Mouse (Mus musculus) neural tube, embryonic 11.5 days (tissue): Measurements from ENCODE around the gene Gast. TPM values are rescaled to one million over a fixed set of nuclear protein-coding genes. Genes with fewer than 3 reads are reported as not detected.
"Not testable (repeated sequence)": the region's sequence is repeated elsewhere in the genome, so short reads cannot be mapped to it uniquely, and the experiment has no call there.

Source experiments
- ATAC-seq: fragments of 200-750 bp; cut with Nextera tagmentation; 2 replicates; pipeline ENCODE4 v1.8.0; 2017; ENCODE audit warnings: moderate number of reproducible peaks, mild to moderate bottlenecking, moderate TSS enrichment, moderate library complexity; ENCODE audit not compliant: insufficient read depth, low FRiP score, low TSS enrichment
- DNase-seq: peaks from one replicate; pipeline ENCODE4 v3.0.0-alpha.2; 2015; ENCODE audit warnings: low spot score
- H3K27ac ChIP-seq: fragments of 300-500 bp; sonication (generic); 2 replicates; pipeline ENCODE4 v1.5.1; 2014; ENCODE audit warnings: low read depth, mild to moderate bottlenecking, low read length
- H3K27me3 ChIP-seq: fragments of 300-500 bp; sonication (generic); 2 replicates; pipeline ENCODE4 v1.6.1; 2014; ENCODE audit warnings: mild to moderate bottlenecking, low read length, mixed read lengths; ENCODE audit not compliant: control insufficient read depth, insufficient read depth
- H3K36me3 ChIP-seq: fragments of 300-500 bp; sonication (generic); 2 replicates; pipeline ENCODE4 v1.6.1; 2014; ENCODE audit warnings: mild to moderate bottlenecking, low read length, moderate library complexity, mixed read lengths; ENCODE audit not compliant: control insufficient read depth, insufficient read depth
- H3K4me1 ChIP-seq: fragments of 300-500 bp; sonication (generic); 2 replicates; pipeline ENCODE4 v1.6.1; 2014; ENCODE audit warnings: low read length, mixed read lengths; ENCODE audit not compliant: control insufficient read depth, insufficient read depth
- H3K4me2 ChIP-seq: fragments of 300-500 bp; sonication (generic); 2 replicates; pipeline ENCODE4 v1.6.1; 2014; ENCODE audit warnings: low read depth, mild to moderate bottlenecking, moderate library complexity
- H3K4me3 ChIP-seq: fragments of 300-500 bp; sonication (generic); 2 replicates; pipeline ENCODE4 v1.5.1; 2014; ENCODE audit warnings: low read depth, low read length
- H3K9ac ChIP-seq: fragments of 300-500 bp; sonication (generic); 2 replicates; pipeline ENCODE4 v1.6.1; 2014; ENCODE audit warnings: mild to moderate bottlenecking, low read length
- H3K9me3 ChIP-seq: fragments of 300-500 bp; sonication (generic); 2 replicates; pipeline ENCODE4 v1.6.1; 2016; ENCODE audit warnings: low read length; ENCODE audit not compliant: control insufficient read depth
- WGBS: fragments of 180-500 bp; shearing (Covaris S2); extraction: QIAGEN DNeasy Blood & Tissue Kit; methylation state at CpG from one replicate; pipeline ENCODE4 v1.1.7; 2014; 5-methylcytosine and 5-hydroxymethylcytosine counted together
- polyA plus RNA-seq: library from polyadenylated mRNA; unstranded; fragments of >200 nt; fragmentation: Nextera tagmentation; extraction: Ambion mirVana; gene quantifications from 2 replicates; pipeline ENCODE4 v1.2.1, GENCODE M21; 2014

Gene Gast
- polyA plus RNA-seq, 1 experiment from 2014 or later: not detected

DNA sequence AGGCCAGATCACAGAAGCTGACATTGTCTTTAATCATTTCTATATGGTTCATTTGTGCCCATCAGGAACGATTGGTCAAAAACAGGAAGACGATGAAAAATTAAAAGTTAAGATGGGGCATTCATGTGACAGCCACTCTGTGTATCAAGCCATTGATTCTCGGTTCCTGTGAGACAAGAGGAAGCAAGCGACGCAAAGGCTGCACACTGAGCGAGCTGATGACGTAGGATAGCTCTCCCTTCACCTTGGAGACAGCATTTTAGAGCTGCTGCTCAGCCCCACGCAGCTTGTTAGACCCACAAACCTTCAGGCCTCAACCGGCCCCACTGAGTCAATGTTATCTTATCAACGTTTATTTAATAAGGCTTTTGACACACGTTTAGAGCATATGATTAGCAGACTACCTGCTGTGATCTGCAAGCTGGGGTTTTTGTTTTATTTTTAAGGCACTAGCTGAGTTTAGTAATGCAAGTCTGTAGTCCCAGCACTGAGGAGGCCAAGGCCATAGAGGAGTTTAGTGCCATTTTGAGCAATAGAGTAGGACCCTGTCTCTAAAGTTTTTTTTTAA lies 9.1 kb upstream of the Gast start:
- DNase-seq (no peak), ATAC-seq (no peak)
- Histone ChIP-seq H3K27me3 (no peaks in the 10 kb centered on the region), H3K9me3 (no peaks in the 10 kb centered on the region), H3K36me3 (peaks cover 6% of the 10 kb centered on the region), H3K4me2 (no peak overlapping the region), H3K9ac (no peak overlapping the region), H3K4me1 (no peaks in the 10 kb centered on the region; the same call in 1 of the 2 replicates), H3K4me3 (no peak overlapping the region), H3K27ac (no peak overlapping the region)
- WGBS: 78% methylated on average over 11 of the region's 11 CpGs

- Histone ChIP-seq H3K9me3 (no peaks in the 10 kb centered on the region), H3K4me3 (no peak overlapping the region), H3K9ac (no peak overlapping the region), H3K27me3 (no peaks in the 10 kb centered on the region), H3K4me2 (no peak overlapping the region), H3K36me3 (no peaks in the 10 kb centered on the region; the same call in none of the 2 replicates), H3K27ac (no peak overlapping the region), H3K4me1 (no peaks in the 10 kb centered on the region)
- DNase-seq (no peak), ATAC-seq (no peak)
- 68% methylated on average over 11 of the region's 11 CpGs for WGBS
These were observed 6.9 kb upstream of the Gast start for GRCm38 (mm10) chr11:100327316-100327715.

GRCm38 (mm10) chr11:100327761-100328160 lies 6.4 kb upstream of the Gast start:
- 85% methylated on average over 6 of the region's 6 CpGs for WGBS
- Histone ChIP-seq H3K27me3 (no peaks in the 10 kb centered on the region), H3K9me3 (no peaks in the 10 kb centered on the region), H3K4me3 (no peak overlapping the region), H3K4me2 (no peak overlapping the region), H3K4me1 (peaks cover 3% of the 10 kb centered on the region; the same call in 1 of the 2 replicates), H3K36me3 (no peaks in the 10 kb centered on the region; the same call in 1 of the 2 replicates), H3K27ac (no peak overlapping the region), H3K9ac (no peak overlapping the region)
- ATAC-seq (no peak), DNase-seq (no peak)

GRCm38 (mm10) chr11:100330235-100330634 lies 4.0 kb upstream of the Gast start:
- DNase-seq: no peak
- Histone ChIP-seq H3K9ac (no peak overlapping the region), H3K4me2 (no peak overlapping the region), H3K27me3 (no peaks in the 10 kb centered on the region), H3K36me3 (no peaks in the 10 kb centered on the region), H3K9me3 (no peaks in the 10 kb centered on the region), H3K27ac (no peak overlapping the region), H3K4me3 (no peak overlapping the region), H3K4me1 (peaks cover 3% of the 10 kb centered on the region; the same call in 1 of the 2 replicates)
- WGBS: 65% methylated on average over 16 of the region's 16 CpGs
- no peak for ATAC-seq

- not testable (repeated sequence) for H3K4me2 ChIP-seq, H3K9ac ChIP-seq, H3K27me3 ChIP-seq, H3K4me3 ChIP-seq, H3K27ac ChIP-seq, DNase-seq, H3K9me3 ChIP-seq, H3K4me1 ChIP-seq, H3K36me3 ChIP-seq, ATAC-seq
- WGBS: 66% methylated on average over 8 of the region's 8 CpGs
These were observed 3.3 kb upstream of the Gast start for GRCm38 (mm10) chr11:100330816-100331375.

- no peaks in the 10 kb centered on the region for H3K36me3 ChIP-seq
- no peaks in the 10 kb centered on the region for H3K27me3 ChIP-seq
- H3K4me1 ChIP-seq: peaks cover 3% of the 10 kb centered on the region; the same call in 1 of the 2 replicates
- ATAC-seq (no peak), DNase-seq (no peak)
- H3K9ac ChIP-seq: no peak overlapping the region
- no peaks in the 10 kb centered on the region for H3K9me3 ChIP-seq
- H3K4me2 ChIP-seq: no peak overlapping the region
- whole genome bisulfite sequencing: 66% methylated on average over 9 of the region's 9 CpGs
- no peak overlapping the region for H3K4me3 ChIP-seq
- H3K27ac ChIP-seq: 0 out of 2 replicates have a peak overlapping the region, but pooled peaks have one; percentile 44
These were observed 1.3 kb upstream of the Gast start for GRCm38 (mm10) chr11:100332766-100333515.

- ATAC-seq (no peak), DNase-seq (peak; percentile 48)
- Histone ChIP-seq H3K27me3 (no peaks in the 10 kb centered on the region), H3K36me3 (no peaks in the 10 kb centered on the region), H3K4me3 (no peak overlapping the region), H3K9ac (no peak overlapping the region), H3K4me2 (no peak overlapping the region), H3K27ac (peak overlapping the region; percentile 44; the same call in 1 of the 2 replicates), H3K4me1 (peaks cover 3% of the 10 kb centered on the region; the same call in 1 of the 2 replicates), H3K9me3 (no peaks in the 10 kb centered on the region)
- 61% methylated on average over 3 of the region's 3 CpGs for WGBS
These were observed 1.5 kb downstream of the Gast start for GRCm38 (mm10) chr11:100335731-100336130.

GRCm38 (mm10) chr11:100344269-100344668 lies 10.1 kb downstream of the Gast start:
- Histone ChIP-seq H3K27me3 (no peaks in the 10 kb centered on the region), H3K4me3 (no peak overlapping the region), H3K9me3 (no peaks in the 10 kb centered on the region), H3K9ac (no peak overlapping the region), H3K27ac (no peak overlapping the region), H3K4me2 (no peak overlapping the region), H3K4me1 (no peaks in the 10 kb centered on the region), H3K36me3 (no peaks in the 10 kb centered on the region)
- DNase-seq (no peak), ATAC-seq (no peak)
- 92% methylated on average over 10 of the region's 10 CpGs for WGBS
